Mouse (Mus musculus) monocyte, adult 59 days (primary cell): ENCODE results near the gene Fbxo34. TPM values are rescaled to one million over a fixed set of nuclear protein-coding genes. Genes with fewer than 3 reads are reported as not detected.

ENCODE experiments used
- total RNA-seq, 2 experiments: library from RNA; stranded (reverse); gene quantifications; one replicate each; pipeline ENCODE4 v1.2.4; 2023

Gene Fbxo34
- 10 to 100 TPM; 20.0 to 31.8 TPM for total RNA-seq

GRCm38 (mm10) chr14:47450121-47450520, at the start of gene Fbxo34:
Gene Fbxo34 (plus strand): TSS chr14:47450421.

GRCm38 (mm10) chr14:47417775-47418665, 32.2 kb upstream of the Fbxo34 start, which contains the start of gene Dlgap5:
Gene Dlgap5 (minus strand): TSS chr14:47418407.

GRCm38 (mm10) chr14:47570549-47570948, 120.3 kb downstream of the Fbxo34 start, which contains the start of gene Atg14:
Gene Atg14 (minus strand): TSS chr14:47570649.

Other genes starting within 250 kb of the Fbxo34 start
- 10 to 100 TPM in 1 of 2 experiments, 1 to 10 TPM in 1; 6.9 to 10.5 TPM for gene Wdhd1, start 173.6 kb upstream of the Fbxo34 start, total RNA-seq
- 10 to 100 TPM; 14.3 to 21.1 TPM for gene Socs4, start 173.5 kb upstream of the Fbxo34 start, total RNA-seq
- gene Mapk1ip1l, start 152.2 kb upstream of the Fbxo34 start, total RNA-seq, result 100 to 1,000 TPM; 106 to 121 TPM
- gene Lgals3, start 82.7 kb upstream of the Fbxo34 start, total RNA-seq, result 100 to 1,000 TPM; 507 to 620 TPM
- gene Dlgap5, start 32.0 kb upstream of the Fbxo34 start, total RNA-seq, result 1 to 10 TPM; 2.6 to 3.5 TPM
- 10 to 100 TPM; 19.1 to 19.5 TPM for gene Atg14, start 120.2 kb downstream of the Fbxo34 start, total RNA-seq
- 10 to 100 TPM; 37.1 to 41.8 TPM for gene Ktn1, start 198.0 kb downstream of the Fbxo34 start, total RNA-seq